Mouse (Mus musculus) forebrain, embryonic 15.5 days (tissue): Measurements from ENCODE around the gene Kcnip2. TPM values are rescaled to one million over a fixed set of nuclear protein-coding genes. Genes with fewer than 3 reads are reported as not detected.
A peak's percentile ranks its signal among the peaks of the same experiment; 100 is the strongest.

Experiments
- ATAC-seq: fragments of 200-750 bp; cut with Nextera tagmentation; replicated peaks from 2 replicates; pipeline ENCODE4 v1.8.0; 2017; ENCODE audit warnings: mild to moderate bottlenecking, moderate TSS enrichment, moderate library complexity
- H3K27ac ChIP-seq: fragments of 300-500 bp; sonication (generic); replicated peaks from 2 replicates; pipeline ENCODE4 v1.5.1; 2015; ENCODE audit warnings: mild to moderate bottlenecking, inconsistent platforms
- H3K27me3 ChIP-seq: fragments of 300-500 bp; sonication (generic); 2 replicates; pipeline ENCODE4 v1.6.1; 2015; ENCODE audit warnings: inconsistent platforms
- H3K36me3 ChIP-seq: fragments of 300-500 bp; sonication (generic); 2 replicates; pipeline ENCODE4 v1.6.1; 2015; ENCODE audit warnings: mild to moderate bottlenecking, inconsistent platforms
- H3K4me1 ChIP-seq: fragments of 300-500 bp; sonication (generic); 2 replicates; pipeline ENCODE4 v1.6.1; 2015; ENCODE audit warnings: inconsistent platforms
- H3K4me2 ChIP-seq: fragments of 300-500 bp; sonication (generic); replicated peaks from 2 replicates; pipeline ENCODE4 v1.6.1; 2015; ENCODE audit warnings: mild to moderate bottlenecking, inconsistent platforms
- H3K4me3 ChIP-seq: fragments of 300-500 bp; sonication (generic); 2 replicates; pipeline ENCODE4 v1.5.1; 2015; ENCODE audit warnings: mild to moderate bottlenecking, inconsistent platforms
- H3K9ac ChIP-seq: fragments of 300-500 bp; sonication (generic); replicated peaks from 2 replicates; pipeline ENCODE4 v1.6.1; 2015; ENCODE audit warnings: mild to moderate bottlenecking, inconsistent platforms
- H3K9me3 ChIP-seq: fragments of 300-500 bp; sonication (generic); 2 replicates; pipeline ENCODE4 v1.6.1; 2016; ENCODE audit warnings: inconsistent platforms
- WGBS: fragments of 180-500 bp; shearing (Covaris S2); methylation state at CpG from one replicate; pipeline ENCODE4 v1.1.7; 2015; ENCODE audit warnings: mixed read lengths; 5-methylcytosine and 5-hydroxymethylcytosine counted together
- polyA plus RNA-seq: library from polyadenylated mRNA; unstranded; fragments of >200 nt; fragmentation: Nextera tagmentation; extraction: Ambion mirVana; gene quantifications from 2 replicates; pipeline ENCODE4 v1.2.1, GENCODE M21; 2015

Kcnip2 gene
- polyA plus RNA-seq, 1 experiment from 2014 or later = 9.9 TPM

GRCm38 (mm10) chr19:45753551-45753950 is 62.3 kb downstream of the Kcnip2 start:
- no peak for ATAC-seq
- H3K4me2 ChIP-seq = no peak overlapping the region

GRCm38 (mm10) chr19:45751881-45752280 is 64.0 kb downstream of the Kcnip2 start:
- no peak for ATAC-seq
- H3K27me3 ChIP-seq = no peaks in the 10 kb centered on the region
- H3K4me1 ChIP-seq = peaks cover 23% of the 10 kb centered on the region
- WGBS = 96% methylated on average over 7 of the region's 7 CpGs
- no peak overlapping the region for H3K4me3 ChIP-seq
- H3K9ac ChIP-seq = no peak overlapping the region
- H3K27ac ChIP-seq = no peak overlapping the region
- H3K4me2 ChIP-seq = no peak overlapping the region
- no peaks in the 10 kb centered on the region for H3K9me3 ChIP-seq
- peaks cover 57% of the 10 kb centered on the region for H3K36me3 ChIP-seq

More at GRCm38 (mm10) chr19:45753551-45753950, 62.3 kb downstream of the Kcnip2 start:
- 92% methylated on average over 3 of the region's 3 CpGs for WGBS
- H3K36me3 ChIP-seq = peaks cover 74% of the 10 kb centered on the region
- no peak overlapping the region for H3K9ac ChIP-seq
- peaks cover 11% of the 10 kb centered on the region for H3K4me1 ChIP-seq
- no peak overlapping the region for H3K27ac ChIP-seq
- H3K4me3 ChIP-seq = no peak overlapping the region
- no peaks in the 10 kb centered on the region for H3K27me3 ChIP-seq
- no peaks in the 10 kb centered on the region for H3K9me3 ChIP-seq

DNA sequence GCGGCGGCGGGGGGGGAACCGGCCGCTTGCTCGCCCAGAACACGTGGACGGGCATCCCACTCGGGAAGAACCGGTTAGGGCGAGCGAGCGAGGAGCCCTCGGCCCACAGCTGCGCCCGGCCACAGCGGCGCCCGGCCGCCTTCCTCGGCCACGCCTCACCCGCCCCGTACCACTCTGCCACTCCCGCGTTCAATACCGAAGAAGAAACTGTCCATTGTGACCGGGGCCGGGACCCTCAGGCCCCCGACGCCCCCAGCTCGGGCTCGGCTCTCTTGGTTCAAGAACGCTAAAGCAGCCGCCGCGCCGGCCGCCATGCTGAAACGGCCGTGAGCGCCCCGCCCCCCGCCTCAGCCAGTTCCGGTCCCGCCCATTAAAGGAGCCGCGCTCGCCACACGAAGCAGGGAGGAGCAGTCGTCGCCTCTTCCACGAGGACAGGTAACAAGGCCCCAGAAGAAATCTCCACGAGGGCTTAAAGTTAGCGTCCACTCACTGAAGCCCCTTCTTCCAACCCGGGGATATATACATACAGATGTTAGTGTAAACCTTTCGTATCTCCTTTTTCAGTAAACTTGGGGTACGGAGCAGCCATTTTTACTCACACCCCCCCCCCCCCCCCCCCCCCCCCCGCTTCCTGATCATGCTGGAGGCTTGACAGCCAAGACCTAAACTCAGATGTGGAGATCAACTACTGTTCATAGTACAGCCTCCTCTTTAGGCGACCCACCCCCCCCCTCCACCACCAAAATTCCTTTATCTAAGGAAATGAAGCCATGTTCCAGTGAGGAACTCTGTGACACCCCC is 66.4 kb downstream of the Kcnip2 start, which contains the start of gene Npm3:
TSS of gene Npm3 (minus strand) at position 349 of the 801 bp plus-strand sequence.
- H3K4me1 ChIP-seq = peaks cover 35% of the 10 kb centered on the region
- H3K4me2 ChIP-seq = peak within 1 kb of the TSS; percentile 91
- under 1% methylated on average over 59 of the region's 60 CpGs for WGBS
- H3K27ac ChIP-seq = no peak within 1 kb of the TSS
- no peaks in the 10 kb centered on the region for H3K9me3 ChIP-seq
- H3K4me3 ChIP-seq = peak within 1 kb of the TSS; percentile 52
- peaks cover 32% of the 10 kb centered on the region for H3K36me3 ChIP-seq
- peak; percentile 88 for ATAC-seq
- H3K9ac ChIP-seq = peak within 1 kb of the TSS; percentile 58
- peaks cover 23% of the 10 kb centered on the region for H3K27me3 ChIP-seq

GRCm38 (mm10) chr19:45748691-45749242 is 67.1 kb downstream of the Kcnip2 start:
- peaks cover 26% of the 10 kb centered on the region for H3K36me3 ChIP-seq
- WGBS = 2% methylated on average over 33 of the region's 33 CpGs
- peak; percentile 4; the same call in 1 of the 2 replicates for ATAC-seq

DNA sequence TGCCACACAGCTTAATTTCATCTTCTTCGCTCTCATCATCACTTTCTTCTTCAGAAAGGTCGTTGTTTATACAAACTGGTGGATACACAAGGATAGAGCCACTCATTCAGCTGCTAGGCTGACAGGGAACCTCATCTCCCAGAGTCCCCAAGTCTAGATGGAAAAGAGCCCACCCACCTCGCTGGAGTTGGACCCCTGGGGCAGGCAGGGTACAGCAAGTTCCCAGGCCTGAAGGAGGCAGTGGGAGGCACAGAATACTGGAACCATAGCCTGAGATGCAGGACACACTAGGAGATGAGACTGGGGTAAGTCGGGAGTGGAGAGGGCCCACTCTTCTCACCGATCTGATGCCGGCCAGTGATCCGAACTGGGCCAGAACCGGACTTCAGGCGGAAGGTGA is 67.7 kb downstream of the Kcnip2 start:
- Histone ChIP-seq H3K27ac (no peak overlapping the region), H3K9ac (0 out of 2 replicates have a peak overlapping the region, but pooled peaks have one; percentile 58), H3K4me1 (peaks cover 36% of the 10 kb centered on the region), H3K4me2 (peak overlapping the region; percentile 91), H3K36me3 (peaks cover 21% of the 10 kb centered on the region), H3K4me3 (peak overlapping the region; percentile 52), H3K9me3 (no peaks in the 10 kb centered on the region), H3K27me3 (peaks cover 35% of the 10 kb centered on the region)
- ATAC-seq = no peak
- WGBS = 52% methylated on average over 9 of the region's 9 CpGs

More at GRCm38 (mm10) chr19:45748691-45749242, 67.1 kb downstream of the Kcnip2 start:
- Histone ChIP-seq H3K27me3 (peaks cover 30% of the 10 kb centered on the region), H3K27ac (no peak overlapping the region), H3K4me1 (peaks cover 35% of the 10 kb centered on the region), H3K4me2 (peak overlapping the region; percentile 91), H3K9ac (peak overlapping the region; percentile 58), H3K9me3 (no peaks in the 10 kb centered on the region), H3K4me3 (peak overlapping the region; percentile 52)

- peaks cover 11% of the 10 kb centered on the region for H3K36me3 ChIP-seq
- H3K27me3 ChIP-seq = peaks cover 42% of the 10 kb centered on the region
- peak; percentile 32; the same call in 1 of the 2 replicates for ATAC-seq
- peaks cover 46% of the 10 kb centered on the region for H3K4me1 ChIP-seq
- no peak overlapping the region for H3K4me3 ChIP-seq
- no peaks in the 10 kb centered on the region for H3K9me3 ChIP-seq
- WGBS = 37% methylated on average over 11 of the region's 11 CpGs
- no peak overlapping the region for H3K4me2 ChIP-seq
- no peak overlapping the region for H3K27ac ChIP-seq
- H3K9ac ChIP-seq = no peak overlapping the region
Observed at GRCm38 (mm10) chr19:45747028-45747867, 68.6 kb downstream of the Kcnip2 start.

- H3K9me3 ChIP-seq = no peaks in the 10 kb centered on the region
- WGBS = 10% methylated on average over 29 of the region's 29 CpGs
- no peak overlapping the region for H3K4me2 ChIP-seq
- no peak overlapping the region for H3K4me3 ChIP-seq
- H3K27me3 ChIP-seq = peaks cover 51% of the 10 kb centered on the region
- ATAC-seq = no peak
- peaks cover 3% of the 10 kb centered on the region for H3K36me3 ChIP-seq
- no peak overlapping the region for H3K9ac ChIP-seq
- H3K4me1 ChIP-seq = peaks cover 54% of the 10 kb centered on the region
- H3K27ac ChIP-seq = no peak overlapping the region
Observed at GRCm38 (mm10) chr19:45746153-45747020, 69.5 kb downstream of the Kcnip2 start.

DNA sequence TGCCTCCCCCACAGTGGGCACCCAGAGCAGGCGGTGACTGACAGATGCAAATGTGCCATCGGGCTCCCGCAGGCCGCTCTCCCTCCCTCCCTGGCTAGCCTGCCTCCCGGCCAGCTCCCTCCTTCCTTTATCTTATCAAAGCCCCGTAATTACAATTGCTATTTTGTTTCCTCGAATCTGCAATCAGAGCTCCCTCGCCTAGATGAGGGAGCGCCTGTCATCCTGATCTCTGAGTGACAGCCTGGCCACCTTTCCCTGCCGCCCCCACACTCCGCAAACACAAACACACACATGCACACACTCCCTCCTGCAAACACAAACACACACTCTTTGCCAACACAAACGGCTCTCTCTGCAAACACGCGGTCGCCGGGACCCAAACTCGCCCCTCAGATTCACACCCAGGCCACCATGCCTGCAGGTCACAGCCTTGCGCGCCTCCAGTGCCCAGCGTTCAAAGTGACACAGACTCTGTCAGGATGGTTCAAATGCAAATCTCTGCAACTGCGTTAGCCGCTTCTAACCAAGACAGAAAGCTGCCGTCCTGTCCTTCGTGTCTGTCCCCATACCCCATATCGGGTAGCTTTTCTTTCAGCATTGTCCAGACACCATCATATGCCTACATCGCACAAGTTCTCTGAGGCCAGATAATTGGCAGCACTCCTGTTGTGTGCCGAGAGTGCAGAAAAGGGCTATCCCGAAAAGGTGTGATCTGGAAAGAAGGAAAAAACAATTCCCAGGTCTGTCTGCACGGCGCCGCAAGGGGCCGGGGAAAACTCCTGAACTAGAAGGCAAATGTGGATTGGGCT is 70.3 kb downstream of the Kcnip2 start:
- WGBS = 2% methylated on average over 32 of the region's 32 CpGs
- ATAC-seq = no peak
- peaks cover 56% of the 10 kb centered on the region for H3K4me1 ChIP-seq
- no peak overlapping the region for H3K9ac ChIP-seq
- no peak overlapping the region for H3K27ac ChIP-seq
- no peak overlapping the region for H3K4me2 ChIP-seq
- H3K27me3 ChIP-seq = peaks cover 59% of the 10 kb centered on the region
- no peak overlapping the region for H3K4me3 ChIP-seq
- no peaks in the 10 kb centered on the region; the same call in 1 of the 2 replicates for H3K36me3 ChIP-seq
- H3K9me3 ChIP-seq = no peaks in the 10 kb centered on the region

- Histone ChIP-seq H3K4me3 (no peak overlapping the region; the same call in 1 of the 2 replicates), H3K4me2 (no peak overlapping the region)
- no peak for ATAC-seq
Observed at GRCm38 (mm10) chr19:45743619-45744018, 72.2 kb downstream of the Kcnip2 start.

DNA sequence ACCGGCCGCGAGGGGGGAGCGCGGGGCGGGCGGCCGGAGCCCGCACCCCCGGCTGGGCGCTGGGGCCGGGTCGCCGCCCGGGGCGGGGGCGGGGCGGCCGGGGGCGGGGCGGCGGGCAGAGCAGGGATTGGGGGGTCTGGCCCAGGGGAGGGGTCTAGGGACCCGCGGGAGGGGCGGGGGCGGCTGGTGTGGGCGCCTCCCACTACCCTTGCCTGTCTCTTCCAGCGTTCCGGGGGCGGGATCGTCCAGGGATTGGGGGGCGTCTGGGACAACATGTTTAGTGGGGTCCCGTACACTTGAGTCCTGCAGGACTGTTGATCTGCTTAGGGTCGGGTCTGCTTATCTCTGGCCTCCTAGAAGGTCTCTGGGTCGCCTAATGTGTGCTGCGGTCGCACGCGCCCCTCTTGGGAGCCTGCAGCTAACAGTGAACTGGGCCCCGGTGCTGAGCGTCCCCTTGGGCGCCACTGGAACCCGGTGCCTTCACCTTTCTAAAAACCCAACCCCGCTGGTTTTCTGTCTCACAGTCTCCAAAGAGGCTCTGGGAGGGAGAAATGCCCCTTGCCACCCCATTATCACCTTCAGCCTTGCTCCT is 72.8 kb downstream of the Kcnip2 start:
- H3K9ac ChIP-seq = peak overlapping the region; percentile 28; the same call in 1 of the 2 replicates
- ATAC-seq = no peak
- peak overlapping the region; percentile 68 for H3K4me2 ChIP-seq
- peak overlapping the region; percentile 41 for H3K4me3 ChIP-seq
- 3% methylated on average over 20 of the region's 44 CpGs for WGBS
- H3K36me3 ChIP-seq = no peaks in the 10 kb centered on the region
- peaks cover 40% of the 10 kb centered on the region for H3K4me1 ChIP-seq
- no peaks in the 10 kb centered on the region for H3K9me3 ChIP-seq
- no peak overlapping the region for H3K27ac ChIP-seq
- peaks cover 79% of the 10 kb centered on the region for H3K27me3 ChIP-seq

More at GRCm38 (mm10) chr19:45743619-45744018, 72.2 kb downstream of the Kcnip2 start:
- no peaks in the 10 kb centered on the region for H3K36me3 ChIP-seq
- WGBS = 16% methylated on average over 7 of the region's 7 CpGs
- H3K9me3 ChIP-seq = no peaks in the 10 kb centered on the region
- H3K27ac ChIP-seq = no peak overlapping the region
- H3K4me1 ChIP-seq = peaks cover 45% of the 10 kb centered on the region
- peaks cover 74% of the 10 kb centered on the region for H3K27me3 ChIP-seq
- H3K9ac ChIP-seq = no peak overlapping the region
